Mouse (Mus musculus): ENCODE results near the gene Grb7.

Grb7 gene

GRCm38 (mm10) chr11:98470795-98471194 lies 24.6 kb downstream of the Grb7 start:
- no peak for DNase-seq (ENCODE audit: low spot score in 2 of 2)

DNA sequence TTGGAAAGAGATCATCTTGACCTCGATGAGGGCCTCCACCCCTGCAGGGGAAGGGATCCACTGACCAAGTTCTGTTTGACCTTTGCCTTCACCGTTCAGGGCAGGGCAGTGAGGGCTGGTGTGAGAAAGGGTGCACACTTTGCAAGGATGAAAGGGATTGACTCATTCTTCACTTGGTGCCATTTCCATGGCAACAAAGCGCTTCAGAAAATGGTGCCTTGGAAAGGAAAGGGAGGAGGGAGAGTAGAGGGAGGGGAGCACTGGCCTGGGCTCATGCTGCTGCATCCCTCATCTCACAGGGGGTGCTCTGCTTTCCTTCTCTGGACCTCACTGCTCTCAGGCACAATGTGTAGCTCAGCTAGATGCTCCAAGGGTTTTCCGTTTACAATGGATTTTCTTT lies 26.5 kb downstream of the Grb7 start:
- DNase-seq (ENCODE audit: low spot score in 2 of 2) = no peak

DNA sequence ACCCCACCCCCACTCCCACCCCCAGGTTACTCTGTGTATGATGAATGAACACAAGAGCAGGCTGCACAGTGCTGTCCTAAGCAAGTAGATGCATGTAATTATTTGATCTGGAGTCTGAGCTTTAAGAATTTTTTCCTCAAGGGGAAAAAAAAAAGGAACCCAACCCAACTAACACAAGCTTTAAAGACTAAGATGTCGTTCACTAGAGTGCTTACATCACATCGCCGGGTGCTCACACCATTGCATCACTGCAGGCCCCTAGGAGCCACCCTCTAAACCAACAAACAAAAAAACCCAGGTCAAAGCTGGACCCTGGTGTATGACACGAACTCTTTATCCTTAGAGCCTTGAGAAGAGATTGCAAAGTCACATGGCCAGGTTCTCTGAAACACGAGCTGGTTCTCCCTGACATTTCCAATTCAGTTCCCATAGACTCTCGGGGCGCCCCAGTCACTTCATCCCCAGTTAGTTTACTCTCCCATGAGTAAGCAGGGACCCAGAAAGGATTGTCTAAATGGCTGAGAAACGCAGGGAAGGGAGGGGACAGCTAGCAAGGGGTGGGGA lies 27.8 kb downstream of the Grb7 start:
- DNase-seq (ENCODE audit: low spot score in 2 of 2) = no peak

- DNase-seq (ENCODE audit: low spot score in 2 of 2) = no peak
These were observed 28.8 kb downstream of the Grb7 start for GRCm38 (mm10) chr11:98474967-98475366.

DNA sequence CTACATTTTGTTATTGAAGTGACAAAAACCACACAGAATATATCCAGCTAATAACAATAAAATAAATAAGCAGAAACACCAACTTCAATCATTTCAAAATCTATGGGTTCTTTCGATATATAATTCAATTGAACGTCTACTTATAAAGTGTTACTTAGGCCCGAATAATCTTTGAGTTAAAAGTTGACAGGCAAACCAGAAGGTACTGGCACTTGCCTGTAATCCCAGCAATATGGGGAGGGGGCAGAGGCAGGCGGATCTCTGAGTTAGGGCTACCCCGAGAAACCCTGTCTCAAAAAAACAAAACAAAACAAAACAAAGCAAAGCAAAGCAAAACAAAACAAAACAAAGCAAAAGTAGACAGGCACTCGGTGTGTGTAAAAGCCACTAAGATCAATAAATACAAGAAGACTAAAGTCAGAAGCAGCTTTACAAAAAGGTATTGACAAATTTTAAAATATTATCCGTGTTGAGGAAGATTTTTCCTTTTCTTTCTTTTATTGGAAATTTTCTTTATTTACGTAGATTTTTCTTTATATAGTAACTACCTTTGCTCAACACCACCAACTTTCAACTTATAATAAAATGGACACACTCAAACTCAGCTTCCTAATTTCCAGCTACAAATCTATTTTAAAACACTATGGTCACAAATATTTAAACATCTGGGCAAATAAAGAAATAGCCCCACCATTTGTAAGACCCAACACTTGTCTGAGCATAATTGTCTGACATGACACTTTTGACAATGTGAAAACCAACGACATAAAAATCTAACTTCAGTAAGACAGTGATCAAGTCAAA lies 29.6 kb downstream of the Grb7 start:
- DNase-seq (ENCODE audit: low spot score in 2 of 2) = no peak

- no peak for DNase-seq (ENCODE audit: low spot score in 2 of 2)
These were observed 30.2 kb downstream of the Grb7 start for GRCm38 (mm10) chr11:98476434-98476807.

GRCm38 (mm10) chr11:98477011-98477701 lies 31.0 kb downstream of the Grb7 start:
- DNase-seq (ENCODE audit: low spot score in 2 of 2) = no peak

DNA sequence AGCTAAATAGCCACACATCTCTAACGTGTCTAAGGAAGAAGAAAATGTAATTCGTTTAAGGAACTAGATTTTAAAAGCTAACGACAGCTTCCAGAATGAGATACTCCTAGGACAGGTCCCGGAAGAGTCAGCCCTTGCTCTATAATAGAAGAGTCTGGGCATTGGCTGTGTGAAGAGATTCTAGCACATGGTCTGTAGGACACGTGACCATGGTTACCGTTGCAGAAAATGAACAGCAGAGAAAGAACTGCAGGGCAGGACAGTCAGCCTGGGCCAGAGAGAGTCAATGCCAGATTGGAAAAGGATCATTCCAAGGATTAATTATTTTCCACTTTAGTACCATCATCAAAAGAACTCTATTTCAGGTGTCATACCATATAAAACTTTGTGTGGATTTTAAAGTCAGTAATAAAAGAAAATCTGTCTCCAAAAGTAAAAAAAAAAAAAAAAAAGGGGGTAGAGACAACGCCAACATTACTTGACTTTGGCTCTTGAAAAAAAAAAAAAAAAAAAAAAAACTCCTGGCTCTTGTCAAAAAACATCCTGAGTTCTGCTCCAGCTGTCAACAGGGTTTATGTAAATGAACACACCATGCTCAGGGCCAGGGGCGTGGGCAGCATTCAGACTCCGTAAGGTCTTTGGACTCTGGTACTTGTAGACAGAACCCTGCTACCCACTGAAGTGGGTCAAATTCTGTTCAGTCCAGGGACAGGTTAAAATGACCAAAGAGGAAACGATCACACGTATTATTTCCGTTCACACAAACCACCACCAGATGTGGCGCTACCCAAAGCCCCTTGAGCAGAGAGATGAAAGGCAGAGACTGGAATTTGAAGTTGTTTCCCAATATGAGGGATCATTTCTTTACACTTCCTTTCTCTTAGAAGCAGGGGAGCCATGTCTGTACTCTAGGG lies 33.1 kb downstream of the Grb7 start:
- no peak for DNase-seq (ENCODE audit: low spot score in 2 of 2)

- no peak for DNase-seq (ENCODE audit: low spot score in 2 of 2)
These were observed 33.8 kb downstream of the Grb7 start for GRCm38 (mm10) chr11:98479940-98480497.

DNA sequence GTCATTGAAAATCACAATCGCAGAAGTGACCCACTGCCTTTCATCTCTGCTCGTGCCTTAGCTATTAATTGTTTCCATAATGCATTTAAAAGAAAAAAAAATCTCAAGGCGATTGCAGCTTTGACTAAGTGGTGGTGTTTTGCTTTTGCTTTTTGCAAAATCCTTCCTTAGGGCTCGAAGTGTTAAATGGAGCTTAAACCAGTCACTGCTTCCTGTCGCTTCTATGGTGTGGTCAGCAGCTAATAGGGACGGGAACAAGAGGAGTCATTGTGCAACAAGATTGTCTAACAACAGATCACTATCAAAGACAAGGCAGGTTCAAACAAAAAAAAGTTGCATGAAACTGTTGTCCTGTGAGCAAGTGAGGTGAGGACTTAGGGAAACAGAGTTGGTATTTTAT lies 35.0 kb downstream of the Grb7 start:
- DNase-seq (ENCODE audit: low spot score in 2 of 2) = no peak

DNA sequence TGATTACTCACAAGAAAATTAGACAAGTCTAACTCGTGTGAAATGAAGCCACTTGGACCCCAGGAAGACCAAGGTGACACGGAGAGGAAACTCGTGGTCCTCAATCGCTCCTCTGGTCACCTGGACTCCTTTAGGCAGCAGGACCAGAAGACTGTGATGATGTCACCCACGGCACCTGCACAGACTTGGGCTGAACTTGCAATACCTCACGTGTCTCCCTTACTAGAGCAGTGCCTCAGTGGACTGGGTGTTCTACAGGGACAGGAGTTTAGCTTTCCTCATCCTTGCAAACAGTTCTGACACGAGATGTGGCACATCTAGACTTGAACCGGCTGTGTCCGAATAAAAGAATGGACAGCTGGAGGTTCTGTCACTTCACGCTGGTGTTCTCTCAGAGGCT lies 35.9 kb downstream of the Grb7 start:
- no peak for DNase-seq (ENCODE audit: low spot score in 2 of 2)

GRCm38 (mm10) chr11:98485749-98486148 lies 39.6 kb downstream of the Grb7 start:
- DNase-seq (ENCODE audit: low spot score in 2 of 2) = no peak

- DNase-seq (ENCODE audit: low spot score in 2 of 2) = no peak
These were observed 41.4 kb downstream of the Grb7 start for GRCm38 (mm10) chr11:98487526-98488040.

GRCm38 (mm10) chr11:98488540-98489234 lies 42.5 kb downstream of the Grb7 start:
- DNase-seq (ENCODE audit: low spot score in 2 of 2) = no peak

DNA sequence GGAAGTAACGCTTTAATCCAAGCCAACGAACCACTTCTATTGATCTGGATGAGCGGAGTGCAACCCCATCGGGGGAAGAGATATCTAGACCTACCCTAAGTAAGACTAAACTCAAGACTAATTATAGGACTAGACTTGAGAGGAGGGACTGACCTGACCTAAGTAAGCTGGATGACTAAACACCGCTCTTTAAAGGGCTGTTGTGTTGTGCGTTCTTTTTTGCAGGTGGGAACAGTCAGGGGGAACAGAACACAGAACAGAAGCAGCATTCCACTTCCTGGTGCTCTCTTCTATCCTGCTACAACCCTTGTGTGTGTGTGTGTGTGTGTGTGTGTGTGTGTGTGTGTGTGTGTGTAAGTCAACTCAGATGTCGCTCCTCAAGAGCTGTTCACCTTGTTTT lies 45.4 kb downstream of the Grb7 start:
- no peak for DNase-seq (ENCODE audit: low spot score in 2 of 2)

GRCm38 (mm10) chr11:98492959-98493358 lies 46.8 kb downstream of the Grb7 start:
- no peak for DNase-seq (ENCODE audit: low spot score in 2 of 2)

DNA sequence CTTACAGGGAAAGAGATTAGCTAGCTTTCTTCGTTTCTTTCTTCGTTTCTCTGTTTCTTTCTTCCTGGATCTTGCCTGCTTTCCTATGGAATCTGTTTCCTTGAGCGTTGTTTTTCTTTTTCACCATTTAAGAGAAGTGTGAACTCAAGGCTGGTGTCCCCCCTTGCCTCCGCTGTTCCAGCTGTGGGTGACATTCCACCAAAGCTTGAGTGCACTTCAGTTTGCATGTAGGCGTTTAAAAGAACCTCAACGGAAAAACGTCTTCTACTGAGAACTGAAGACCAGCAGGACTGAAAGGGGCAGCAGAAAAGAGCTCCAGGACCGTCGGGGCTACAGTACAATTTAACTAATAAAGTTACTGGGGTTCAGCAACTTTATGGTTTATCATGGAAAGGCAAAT lies 47.2 kb downstream of the Grb7 start:
- DNase-seq (ENCODE audit: low spot score in 2 of 2) = no peak

DNA sequence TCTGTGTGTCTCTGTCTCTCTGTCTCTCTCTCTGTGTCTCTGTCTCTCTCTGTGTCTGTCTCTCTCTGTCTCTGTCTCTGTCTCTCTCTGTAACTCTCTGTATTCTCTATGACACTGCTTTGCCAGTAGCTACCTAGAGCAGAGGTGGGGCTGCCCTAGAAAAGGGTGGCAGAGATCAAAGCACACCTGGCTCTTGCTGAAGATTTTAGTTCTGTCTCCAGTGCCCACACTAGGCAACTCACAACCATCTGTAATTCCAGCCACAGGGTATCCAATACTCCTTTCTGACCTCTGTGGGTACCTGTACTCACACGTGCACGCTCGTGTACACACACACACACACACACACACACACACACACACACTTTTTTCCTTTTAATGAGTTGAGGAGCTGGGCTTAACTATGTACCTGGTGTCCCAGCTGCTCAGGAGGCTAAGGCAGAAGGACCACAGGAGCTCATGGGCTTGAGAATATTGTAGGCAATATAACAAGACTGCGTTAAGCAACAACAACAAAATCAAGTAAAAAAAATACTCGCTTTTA lies 49.1 kb downstream of the Grb7 start:
- no peak for DNase-seq (ENCODE audit: low spot score in 2 of 2)

DNA sequence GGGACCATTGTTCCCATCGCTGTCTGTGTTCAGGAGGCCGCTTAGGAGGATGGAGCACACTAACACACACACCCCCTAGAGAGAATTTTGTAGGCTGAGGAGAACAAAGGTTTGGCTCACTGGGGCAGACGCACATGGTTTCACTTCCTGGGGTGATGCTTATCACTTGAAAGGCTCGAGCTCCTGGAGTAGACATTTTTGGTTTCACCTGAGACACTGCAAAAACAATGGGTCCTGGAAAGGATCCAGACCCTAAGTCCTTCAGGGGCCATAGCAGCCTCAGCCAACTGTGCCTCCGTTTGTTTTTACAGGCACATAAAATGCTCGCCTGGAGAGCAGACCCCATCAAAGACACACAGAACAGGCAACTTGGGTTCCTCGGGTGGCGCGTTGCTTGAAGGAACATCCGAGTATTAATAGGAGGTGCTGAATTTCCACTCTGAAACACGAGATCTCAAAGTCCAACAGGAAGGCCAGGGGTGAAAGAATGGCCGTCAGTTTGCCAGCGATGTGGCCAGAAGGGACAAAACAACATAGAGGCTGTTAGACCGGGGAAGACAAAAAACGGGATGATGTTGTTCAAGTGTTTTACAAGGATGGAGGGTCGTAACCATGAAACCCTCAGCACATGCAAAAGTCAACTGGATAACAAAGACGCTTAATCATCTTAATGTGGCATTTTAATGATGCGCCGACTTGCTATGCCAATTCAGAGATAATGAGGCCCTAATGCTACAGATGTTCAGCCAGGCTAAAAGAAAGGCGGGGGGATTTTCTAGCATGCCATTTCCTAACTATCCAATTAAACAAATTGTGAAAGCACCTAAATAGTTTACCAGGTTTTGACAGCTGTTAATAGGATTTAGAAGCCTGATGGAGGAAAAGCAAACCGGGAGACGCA lies 51.4 kb downstream of the Grb7 start:
- no peak for DNase-seq (ENCODE audit: low spot score in 2 of 2)

- DNase-seq (ENCODE audit: low spot score in 2 of 2) = no peak
These were observed 58.7 kb downstream of the Grb7 start for GRCm38 (mm10) chr11:98504926-98505325.
